Mouse (Mus musculus) NIH3T3 (cell line): ENCODE measurements at regions not wholly inside any gene's neighbourhood (a gene's known extent, or its start where the extent isn't known, plus 50 kb on each side); places are given as distances from the start of the nearest gene placed in this dataset.

Source experiments
- DNase-seq: peaks from one replicate; pipeline ENCODE4 v3.0.0-alpha.2; 2012; ENCODE audit warnings: low read depth

DNA sequence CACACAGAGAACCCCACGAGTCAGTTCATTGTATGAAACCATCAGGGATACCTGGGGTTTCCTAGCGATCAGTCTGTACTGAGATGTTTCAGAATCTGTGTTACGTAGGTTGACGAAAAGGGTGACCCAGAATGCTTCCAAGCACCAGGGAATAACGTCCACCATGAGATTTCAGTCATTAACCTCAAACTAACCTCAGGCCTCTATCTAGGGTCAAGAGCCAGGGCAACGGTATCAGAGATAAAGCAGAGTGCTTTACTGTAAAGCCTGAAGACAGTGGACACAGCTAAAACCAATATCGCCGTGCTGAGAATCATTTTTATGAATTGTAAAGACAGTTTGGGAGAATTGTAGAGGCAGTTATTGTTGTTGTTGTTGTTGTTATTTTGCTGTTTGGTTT, 52.9 kb upstream of the Errfi1 start:
- no peak for DNase-seq

DNA sequence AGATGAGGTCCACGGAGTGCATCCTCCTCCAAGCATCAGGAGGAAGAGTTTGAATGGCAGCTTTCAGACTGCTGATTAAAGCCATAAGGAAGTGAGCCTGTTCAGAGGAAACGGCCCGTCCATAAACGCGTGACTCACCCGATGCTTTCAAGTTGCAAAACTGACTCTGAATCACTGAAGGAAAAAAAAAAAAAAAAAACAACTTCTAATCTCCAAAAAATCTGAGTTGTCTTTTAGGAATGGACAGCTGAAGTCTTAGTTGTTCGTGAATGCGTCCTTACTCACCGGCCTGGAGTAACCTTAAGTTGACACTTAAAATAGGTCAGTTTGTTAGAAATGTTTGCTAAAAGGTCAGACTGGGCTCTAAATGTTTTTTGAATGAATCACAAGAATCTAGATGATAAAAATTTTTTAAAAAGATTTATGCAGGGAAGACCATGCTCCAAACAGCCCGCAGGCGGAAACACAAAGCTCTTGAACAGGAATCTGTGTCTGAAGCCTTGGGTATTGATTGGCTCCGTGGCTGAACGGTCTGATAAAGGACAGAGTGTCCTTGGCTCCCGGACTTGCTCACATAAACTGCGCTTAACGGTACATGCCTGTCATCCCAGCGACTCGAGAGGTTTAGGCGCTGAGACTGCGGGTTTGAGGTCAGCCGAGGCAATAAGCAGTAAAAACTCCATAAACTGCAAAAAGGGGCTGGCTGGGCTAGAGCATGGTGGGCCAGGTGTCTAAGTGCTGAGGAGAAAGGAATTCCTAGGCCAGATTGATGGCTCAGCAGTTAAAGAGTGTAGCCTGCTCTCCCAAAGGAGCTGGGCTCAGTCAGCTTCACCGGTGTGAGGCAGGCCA, 53.9 kb upstream of the Errfi1 start:
- DNase-seq, result peak; percentile 91

DNA sequence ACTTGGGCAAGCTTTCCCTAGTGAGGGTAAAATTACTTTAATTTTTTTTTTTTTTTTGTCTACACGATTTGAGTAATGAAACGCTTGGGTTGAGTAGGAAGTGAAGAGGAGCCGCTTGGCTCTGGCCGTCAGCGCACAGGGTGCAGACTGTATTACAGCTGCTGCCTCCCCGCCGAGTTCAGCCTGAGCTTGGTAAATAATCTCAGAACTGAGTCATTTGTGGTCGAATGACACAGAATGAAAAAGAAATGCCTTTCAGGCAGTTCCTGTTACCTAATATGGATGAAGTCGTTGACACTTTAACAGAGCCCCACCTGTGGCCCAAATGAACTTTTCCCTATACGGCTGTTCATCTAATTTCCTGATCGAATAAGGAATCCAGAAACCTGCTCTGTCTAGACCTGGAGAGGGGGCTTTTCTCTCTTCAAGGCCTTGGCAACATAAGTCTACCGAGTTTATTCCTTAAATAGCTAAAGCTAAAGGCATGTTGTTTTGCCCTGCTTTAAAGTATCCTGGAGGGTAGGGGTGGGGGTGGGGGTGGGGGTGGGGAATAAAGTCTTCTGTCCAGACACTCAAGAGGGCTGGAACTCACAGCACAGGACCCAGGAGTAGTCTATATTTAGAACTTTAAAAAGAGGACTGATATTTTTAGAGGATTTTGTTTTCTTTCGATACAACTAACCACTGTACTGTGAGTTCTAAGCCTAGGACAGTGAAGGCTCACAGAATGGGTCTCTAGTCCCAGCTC, 54.8 kb upstream of the Errfi1 start:
- DNase-seq, result peak; percentile 87

DNA sequence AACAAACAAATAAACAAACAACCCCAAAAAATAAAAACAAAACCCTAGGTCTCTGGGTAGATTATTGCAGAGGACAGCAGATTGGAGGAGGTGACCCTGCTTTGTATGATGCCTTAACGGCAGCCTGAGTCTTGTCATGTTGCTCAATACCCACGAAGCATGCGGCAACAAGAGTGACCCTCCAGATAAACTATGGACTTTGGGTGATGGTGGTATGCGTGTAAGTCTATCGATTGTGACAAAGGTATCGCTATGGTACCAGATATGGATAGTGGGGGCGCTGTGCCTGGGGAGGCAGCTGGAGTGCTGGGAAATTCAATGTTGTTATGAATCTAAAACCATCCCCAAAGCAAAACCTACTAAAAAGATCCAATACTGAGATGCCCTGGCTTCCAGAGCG, 55.4 kb upstream of the Errfi1 start:
- DNase-seq, result no peak

DNA sequence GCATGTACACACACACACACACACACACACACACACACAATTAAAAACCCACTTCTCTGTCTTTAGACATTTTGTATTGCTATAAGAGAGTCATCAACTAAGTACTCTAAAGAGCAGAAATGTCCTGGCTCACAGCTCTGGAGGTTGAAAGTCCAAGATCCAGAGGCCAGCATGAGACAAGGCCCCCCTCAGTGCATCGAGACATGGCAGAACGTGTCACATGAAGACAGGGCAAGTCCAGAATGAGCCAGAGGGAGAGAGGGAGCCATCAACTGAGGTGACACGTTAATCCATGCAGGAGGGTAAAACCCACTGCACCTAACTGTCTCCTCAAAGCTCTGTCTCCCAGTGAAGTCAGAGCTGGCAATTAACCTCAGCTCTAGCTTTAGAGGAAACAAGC, 56.7 kb upstream of the Errfi1 start:
- no peak for DNase-seq

DNA sequence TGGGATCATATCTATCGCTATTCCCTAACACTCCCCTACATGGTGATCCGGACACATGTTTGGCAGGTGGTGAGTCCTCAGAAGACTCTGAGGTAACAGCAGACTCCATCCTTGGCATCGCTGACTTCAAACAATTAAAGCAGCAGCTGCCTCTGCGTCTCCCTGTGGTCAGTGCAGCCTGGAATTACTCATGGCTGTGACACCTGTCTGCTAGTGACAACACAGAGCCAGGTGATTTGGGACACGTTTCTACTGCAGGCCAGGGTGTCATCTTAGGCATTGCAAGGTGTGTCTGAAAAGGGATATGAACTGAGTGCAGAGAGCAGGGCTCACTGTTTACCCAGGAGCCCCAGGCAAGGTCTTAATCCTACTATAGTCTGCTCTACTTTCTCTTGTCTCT, 58.8 kb upstream of the Errfi1 start:
- DNase-seq, result no peak

DNA sequence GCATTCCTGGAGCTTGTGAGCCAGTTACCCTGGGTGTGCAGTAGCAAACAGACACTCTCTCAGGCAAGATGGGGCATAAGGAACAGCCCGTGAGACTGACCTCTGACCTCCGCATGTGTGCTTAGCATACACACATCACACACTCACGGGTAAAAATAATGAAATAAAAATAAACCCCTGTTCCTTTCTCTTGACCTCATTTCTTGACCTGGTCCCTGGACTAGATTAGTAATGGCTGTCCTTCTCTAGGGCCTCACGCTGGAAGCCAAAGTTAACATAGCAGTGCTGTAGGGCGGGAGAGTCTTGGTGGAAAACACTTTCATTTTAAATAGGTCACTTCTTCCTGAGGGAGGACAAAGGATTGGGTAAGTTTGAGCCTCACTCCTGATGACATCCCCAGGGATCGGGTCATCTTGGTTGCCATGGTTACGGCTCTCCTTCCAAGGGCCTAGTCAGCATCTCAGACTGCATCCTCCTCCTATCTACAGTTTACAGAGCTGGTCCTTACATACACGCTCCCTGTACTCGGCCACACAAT, 59.4 kb upstream of the Errfi1 start:
- DNase-seq, result no peak

DNA sequence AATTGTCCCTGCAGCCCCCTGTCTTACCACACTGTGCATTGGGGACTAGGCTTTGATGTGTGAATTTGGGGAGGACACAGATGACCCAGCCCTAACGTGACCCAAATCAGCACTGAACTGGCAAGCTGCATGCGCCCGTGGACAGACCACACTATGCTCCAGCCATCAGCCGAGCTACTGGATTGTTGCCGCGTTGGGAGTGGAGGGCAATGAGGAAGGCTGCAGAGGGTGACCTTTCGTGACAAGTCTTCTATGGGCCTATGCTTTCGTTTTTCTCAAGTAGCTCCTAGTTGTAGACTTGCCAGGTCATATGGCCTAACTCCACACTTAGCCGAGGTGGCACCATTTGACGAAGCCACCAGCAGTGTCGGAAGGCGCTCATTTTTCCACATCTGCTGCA, 60.6 kb upstream of the Errfi1 start:
- DNase-seq, result no peak

DNA sequence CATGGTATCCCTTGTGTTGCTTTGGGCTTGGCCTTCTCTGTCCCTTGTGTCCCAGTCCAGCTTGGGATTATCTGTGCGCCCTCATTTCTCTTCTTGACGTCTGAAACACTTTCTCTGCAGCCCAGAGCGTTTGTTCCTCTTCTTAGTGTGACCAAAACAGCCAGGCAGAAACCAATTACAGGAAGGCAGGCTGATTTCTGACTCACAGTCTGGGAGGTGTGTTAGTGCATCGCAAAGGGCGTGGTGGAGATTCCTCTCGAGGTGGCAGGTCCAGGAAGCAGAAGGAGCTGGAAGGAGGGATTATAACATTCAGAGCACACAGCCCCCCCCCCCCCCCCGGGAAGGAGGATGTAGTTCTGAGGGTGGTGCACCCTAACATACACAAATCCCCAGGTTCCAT, 64.6 kb upstream of the Errfi1 start:
- DNase-seq, result peak; percentile 42

DNA sequence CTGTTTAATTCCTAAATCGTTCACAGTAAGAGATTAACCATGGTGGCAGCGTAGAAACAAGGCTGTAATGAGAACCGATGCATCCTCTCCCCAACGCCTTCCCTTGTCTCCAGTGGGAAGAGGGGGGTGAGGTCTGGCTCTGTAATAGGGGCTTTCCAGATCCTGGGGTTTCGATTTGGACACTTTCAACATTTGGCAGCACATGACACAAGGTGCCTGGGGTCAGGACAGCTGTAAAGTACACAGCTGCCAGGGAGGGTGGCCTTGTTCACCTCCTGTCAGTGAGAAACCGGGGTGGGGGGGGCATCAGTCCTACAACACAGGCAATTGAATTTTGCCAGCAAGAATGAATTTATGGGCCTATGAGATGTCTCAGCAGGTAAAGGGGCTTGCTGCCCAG, 66.6 kb upstream of the Errfi1 start:
- peak; percentile 23 for DNase-seq

DNA sequence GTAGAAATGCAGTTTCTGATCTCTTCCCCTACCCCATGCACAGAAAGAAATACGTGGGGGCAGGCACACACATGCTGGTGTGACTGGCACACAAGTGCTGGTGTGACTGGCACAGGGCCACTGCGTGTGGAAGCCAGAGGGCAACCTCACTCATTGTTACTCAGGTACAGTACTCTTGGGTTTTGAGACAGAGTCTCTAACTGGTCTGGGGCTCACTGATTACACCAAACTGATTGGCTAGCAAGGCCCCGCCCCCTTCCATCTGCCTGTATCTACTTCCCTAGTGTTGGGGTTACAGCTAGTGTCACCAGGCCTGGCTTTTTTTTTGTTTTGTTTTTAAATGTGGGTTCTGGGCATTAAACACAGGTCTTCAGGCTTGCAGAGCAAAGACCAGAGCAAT, 67.1 kb upstream of the Errfi1 start:
- no peak for DNase-seq

DNA sequence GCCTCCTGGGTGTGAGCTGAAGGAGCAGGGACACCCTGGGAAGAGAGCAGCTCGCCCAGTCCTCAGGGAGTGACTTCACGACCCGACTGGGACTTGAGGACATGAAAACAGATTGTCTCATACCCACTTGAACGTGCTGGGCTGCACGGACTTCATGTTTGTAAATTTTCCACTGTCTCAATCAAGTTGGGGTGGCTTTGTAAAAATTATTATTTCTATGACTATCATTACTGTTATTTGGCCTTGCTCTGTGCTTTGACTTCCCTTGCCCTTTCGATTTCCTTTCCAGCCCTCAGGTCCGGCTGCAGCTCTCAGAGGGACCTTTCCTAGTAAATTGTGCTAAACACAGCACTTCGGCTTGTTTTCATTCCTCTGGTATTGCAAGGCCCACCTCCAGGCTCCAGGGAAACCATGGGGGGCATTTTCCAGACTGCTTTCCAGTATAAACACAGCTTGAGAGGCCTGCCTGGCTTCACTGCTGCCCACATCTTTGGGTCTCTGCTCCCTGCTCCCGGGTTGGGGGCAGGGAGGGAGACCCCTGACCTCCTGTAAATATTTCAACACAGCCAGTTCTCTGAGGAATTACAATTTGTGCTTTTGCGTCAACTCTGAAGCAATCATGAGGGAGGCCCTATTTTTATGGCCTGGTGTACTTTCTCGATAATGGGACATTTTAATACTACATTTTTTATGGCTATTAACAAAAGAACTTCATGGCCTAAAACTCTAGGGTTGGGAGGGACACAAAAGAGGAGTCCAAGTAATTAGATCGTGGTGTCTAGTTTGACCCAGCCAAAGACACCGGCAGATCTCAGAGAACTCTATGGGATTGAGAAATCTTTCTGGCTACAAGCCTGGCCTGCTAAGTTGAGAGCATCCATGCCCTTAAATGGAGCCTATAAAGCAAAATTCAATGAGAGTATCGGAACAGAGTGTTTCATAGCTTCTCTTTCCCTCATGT, 68.9 kb upstream of the Errfi1 start:
- peak; percentile 91 for DNase-seq

DNA sequence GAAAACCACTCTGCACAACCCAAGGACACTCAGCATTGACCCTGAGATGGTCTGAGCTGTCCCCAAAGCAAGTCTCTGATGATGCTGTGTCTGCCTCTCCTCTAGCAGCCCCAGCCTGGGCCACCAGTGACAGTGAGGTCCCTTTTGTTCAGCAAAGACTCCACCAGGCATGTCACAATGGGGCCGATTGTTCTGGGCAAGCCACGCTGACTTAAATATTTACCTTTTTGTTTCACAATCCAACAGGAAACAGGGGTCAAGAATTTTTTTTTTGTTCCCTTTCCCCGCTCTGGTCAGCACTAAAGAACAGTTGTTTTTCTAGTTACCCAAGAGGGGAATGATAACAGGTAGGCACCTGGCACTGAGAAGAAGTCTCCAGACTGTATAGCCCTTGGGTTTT, 72.4 kb upstream of the Errfi1 start:
- no peak for DNase-seq

DNA sequence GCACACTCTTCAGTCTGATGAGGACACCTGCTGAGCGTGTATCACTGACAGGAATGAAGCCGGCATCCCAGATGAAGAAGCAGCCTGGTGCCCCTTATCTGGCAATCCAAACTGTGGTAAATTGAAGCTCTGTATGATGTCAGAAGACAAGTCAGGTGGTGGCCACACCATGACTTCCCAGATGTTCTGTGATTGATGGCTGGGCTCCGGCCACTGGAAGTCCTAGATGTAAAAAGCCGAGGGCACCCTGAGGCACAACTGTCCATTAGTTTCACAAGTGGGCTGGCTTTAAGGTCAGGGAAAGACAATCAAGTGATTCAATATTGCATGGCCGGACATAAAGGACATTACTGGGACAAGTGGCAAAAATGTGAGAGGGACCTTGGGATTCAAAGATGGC, 74.4 kb upstream of the Errfi1 start:
- DNase-seq, result no peak

DNA sequence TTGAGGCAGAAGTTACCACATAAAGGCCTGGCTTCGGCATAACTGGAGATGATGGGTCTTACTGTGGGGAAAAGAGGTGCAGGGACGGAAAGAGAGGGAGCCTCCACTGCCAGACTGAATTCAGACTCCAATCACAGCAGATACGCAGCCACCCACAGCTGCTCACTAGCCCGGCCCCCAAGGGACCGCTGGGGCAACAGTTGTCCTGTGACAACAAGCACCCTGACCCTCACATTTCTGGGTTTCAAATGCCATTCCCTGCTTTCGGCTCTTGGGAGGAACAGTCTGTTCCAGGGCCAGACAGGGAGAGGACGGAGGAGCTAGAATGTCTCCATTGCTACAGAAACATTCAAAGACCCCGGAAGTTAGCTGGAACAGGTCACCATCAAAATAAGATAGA, 75.0 kb upstream of the Errfi1 start:
- no peak for DNase-seq

DNA sequence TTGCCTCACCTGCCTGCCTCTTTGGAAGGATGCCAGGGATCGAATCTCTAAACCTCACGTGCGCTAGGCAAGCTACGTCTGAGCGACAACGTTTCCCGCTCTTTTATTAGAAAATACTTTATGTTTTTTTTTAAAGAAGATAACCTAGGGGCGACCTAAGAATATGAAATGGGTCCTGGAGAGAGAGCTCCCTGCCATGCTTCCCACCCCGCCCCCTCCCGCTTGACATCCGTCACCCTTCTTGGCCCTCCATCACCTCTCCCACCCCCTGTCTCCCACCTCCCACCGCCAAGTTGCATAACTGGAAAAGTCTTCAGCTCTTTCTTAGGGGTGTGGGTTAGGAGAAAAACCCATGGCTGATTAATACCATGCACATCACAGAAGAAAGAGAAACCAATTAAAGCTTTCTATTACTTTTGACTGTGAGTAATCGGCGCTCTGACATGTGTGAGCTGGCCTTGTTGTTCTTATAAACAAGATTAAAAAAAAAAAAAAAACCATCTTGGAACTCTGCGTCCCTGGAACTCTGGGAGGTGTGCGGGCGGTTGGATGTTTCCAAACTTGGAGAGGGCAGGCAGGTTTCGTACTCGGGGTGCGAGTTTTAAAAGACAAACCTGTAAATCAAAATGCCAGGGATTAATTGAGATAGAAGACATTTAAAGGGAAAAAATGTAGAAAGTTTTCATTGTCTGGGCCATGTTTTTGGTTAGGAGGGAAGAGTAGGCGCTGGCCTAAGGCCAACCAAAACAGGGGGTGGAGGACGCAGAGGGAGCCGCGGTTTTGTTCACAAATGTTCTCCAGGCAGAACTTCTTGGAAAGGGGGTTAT, 77.8 kb upstream of the Errfi1 start:
- DNase-seq, result peak; percentile 93

DNA sequence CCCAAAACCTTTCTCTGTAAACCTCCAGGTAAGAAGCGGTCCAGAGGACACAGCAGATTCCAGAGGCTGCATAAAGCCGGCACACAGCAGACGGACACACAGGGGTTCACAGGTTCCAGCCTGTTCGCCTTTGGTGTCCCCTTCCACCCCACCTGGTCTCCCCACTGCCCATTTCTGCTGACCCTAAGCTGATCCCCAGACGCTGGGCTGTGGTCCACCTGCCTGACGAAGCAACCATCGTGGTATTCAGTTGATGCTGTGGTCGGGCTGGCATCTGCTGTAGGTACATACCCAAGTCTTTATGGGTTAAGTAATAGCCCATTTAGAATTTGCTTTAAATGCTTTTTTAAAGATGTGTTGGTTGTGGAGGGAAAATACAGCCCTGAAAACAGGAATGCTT, 78.4 kb upstream of the Errfi1 start:
- no peak for DNase-seq

DNA sequence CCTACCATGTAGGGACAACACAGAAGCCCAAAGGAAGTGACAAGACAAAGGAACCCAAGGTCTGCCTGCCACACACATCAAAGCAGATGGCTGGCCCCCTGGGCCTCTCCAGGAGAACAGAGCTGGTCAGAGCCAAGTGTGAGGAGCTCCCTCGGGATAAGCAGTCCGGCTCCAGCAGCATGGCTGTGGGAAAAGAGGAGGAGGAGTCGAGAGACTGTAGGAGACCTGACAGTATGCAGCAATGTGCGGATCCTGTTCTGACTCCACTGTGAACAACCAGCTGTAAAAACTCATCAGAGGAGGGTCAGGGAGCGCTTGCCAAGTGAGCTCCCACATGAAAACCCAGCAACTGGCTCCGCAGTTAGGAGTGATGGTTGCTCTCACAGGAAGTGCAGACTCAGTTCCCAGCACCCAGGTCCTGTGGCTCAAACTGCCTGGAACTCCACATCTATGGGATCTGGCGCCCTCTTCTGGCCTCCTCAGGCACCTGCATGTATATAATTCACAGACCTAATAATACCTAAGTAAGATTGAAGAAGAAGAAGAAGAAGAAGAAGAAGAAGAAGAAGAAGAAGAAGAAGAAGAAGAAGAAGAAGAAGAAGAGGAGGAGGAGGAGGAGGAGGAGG, 79.3 kb upstream of the Errfi1 start:
- DNase-seq, result no peak

DNA sequence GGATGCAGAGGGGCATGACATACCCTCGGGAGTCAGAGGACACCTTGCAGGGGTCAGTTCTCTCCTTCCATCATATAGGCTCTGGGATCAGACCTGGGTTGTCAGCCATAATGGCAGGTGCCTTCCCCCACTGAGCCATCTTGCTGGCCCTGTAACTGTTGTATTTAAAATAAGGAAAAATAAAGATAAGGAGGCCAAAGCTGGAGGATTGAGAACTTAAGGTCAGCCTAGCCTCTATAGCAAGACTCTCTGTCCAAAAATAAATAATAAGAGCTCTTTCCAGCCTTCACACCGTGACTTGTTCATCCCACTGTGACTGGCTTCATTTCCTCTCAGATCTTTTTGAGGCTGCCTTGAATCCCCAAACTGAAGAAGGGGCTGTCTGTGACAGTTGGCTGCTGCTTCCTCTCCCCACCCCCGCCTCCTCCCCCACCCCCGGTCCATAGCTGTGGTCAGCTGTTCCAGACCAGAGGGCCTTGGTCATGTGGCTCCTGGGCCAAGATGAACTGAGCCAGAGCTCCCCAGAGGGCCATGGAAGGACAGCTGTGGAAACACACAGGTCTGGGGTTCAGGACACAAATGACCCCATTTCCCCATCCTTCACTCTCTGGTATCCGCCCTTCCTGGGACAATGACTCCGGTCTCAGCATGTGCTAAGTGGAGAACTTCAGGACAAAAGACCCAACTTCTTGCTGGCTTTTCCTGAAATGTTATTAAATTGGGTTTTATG, 81.6 kb upstream of the Errfi1 start:
- no peak for DNase-seq

DNA sequence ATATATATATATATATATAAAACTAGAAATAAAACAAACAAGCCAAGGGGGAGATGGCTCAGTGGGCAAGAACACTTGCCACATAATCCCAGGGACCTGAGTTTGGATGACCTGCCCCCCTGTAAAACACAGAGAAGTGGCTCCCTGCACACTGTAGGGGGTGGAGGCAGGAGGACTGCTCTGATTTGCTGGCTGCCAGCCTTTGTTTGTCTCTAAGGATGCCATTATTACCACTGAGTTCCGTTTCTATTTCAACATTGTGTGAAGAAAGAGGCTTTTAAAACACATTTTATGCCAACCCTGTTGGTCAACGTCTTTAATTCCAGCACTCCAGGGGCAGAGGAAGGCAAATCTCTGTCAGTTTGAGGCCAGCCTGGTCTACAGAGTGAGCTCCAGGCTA, 82.2 kb upstream of the Errfi1 start:
- DNase-seq, result no peak
